Mouse (Mus musculus) adrenal gland, postnatal 14 days (tissue): ENCODE results near the gene Rcn1. TPM values are rescaled to one million over a fixed set of nuclear protein-coding genes. Genes with fewer than 3 reads are reported as not detected.

ENCODE experiments used
- DNase-seq: peaks from one replicate; pipeline ENCODE4 v3.0.0; 2021; ENCODE audit warnings: mixed read lengths
- long read RNA-seq, 2 experiments: library from polyadenylated mRNA; stranded (forward); transcript quantifications; one replicate each; pipeline ENCODE4 v2.0.0; 2021
- total RNA-seq: library from RNA; stranded (reverse); gene quantifications from 2 replicates; pipeline ENCODE4 v1.2.3, GENCODE M21; 2021

Gene Rcn1
- total RNA-seq: 108 and 115 TPM in 2 replicates
- long read RNA-seq, experiment 1, transcript Rcn1-201 (6 exons, 2,720 nt): major isoform, 211 of 220 reads
- long read RNA-seq, experiment 1, partial matches to known transcripts: 2 of 220 reads
- long read RNA-seq, experiment 1, other reads (novel, unspliced or antisense): 7 of 220 reads
- long read RNA-seq, experiment 2, transcript Rcn1-201 (6 exons, 2,720 nt): major isoform, 146 of 157 reads
- long read RNA-seq, experiment 2, partial matches to known transcripts: 6 of 157 reads
- long read RNA-seq, experiment 2, other reads (novel, unspliced or antisense): 4 of 157 reads

DNA sequence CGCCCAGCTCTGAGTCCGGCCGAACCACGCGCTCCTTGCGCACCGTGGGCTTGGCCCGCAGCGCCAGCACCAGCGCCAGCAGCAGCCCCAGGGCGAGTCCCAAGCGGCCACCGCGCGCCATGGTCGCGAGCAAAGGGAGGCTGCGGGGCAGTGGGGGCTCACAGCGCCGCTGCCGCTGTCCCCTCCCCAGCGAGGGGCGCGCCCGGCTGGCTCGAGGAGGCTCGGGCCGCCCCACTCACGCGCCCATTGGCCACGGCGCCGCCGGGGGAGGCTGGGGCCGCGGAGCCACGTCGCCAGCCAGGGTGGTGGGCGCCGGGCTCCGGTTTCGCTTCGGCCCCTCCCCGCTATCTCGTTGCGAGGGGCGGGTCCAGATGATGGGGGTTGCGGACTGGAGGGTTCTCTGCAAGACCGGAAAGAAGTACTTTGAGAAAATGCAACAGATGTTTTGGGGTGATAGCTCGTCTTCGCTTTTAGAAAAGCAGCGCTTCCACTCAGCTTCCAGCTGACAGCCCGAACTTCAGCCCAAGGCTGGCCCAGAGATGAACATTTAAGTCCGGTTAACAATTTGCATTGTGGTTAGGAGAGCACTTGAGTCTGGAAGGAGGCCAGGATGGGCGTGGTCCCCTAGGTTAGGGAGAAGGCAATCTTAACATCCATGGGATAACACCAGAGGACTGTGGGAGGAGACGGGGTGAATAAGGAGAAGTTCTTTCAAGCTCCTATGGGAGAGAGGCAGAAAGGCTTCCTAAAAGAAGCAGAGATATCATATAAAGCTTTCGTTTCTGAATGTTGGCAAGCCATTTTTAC is at the start of gene Rcn1:
Rcn1 (minus strand) TSS at position 235 of the 807 bp plus-strand sequence.
- peak; percentile 89 for DNase-seq

DNA sequence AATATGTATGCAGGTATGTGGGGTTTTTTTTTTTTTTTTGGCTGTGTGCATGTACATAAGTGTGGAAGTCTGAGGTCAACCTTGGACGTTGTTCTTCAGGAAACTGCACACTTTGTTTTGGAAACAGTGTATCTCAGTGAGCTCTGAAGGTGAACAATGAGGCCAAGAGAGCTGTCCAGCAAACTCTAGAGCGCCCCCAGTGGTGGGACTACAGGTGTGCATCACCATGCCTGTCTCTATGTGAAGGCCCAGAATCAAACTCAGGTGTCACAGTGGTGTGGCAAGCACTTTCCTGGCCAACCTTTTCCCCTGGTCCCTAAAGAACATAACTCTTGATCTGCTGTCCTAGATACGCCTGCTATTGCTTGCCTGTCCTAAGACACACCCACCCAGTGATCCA is 45.0 kb upstream of the Rcn1 start:
- DNase-seq: peak; percentile 54

DNA sequence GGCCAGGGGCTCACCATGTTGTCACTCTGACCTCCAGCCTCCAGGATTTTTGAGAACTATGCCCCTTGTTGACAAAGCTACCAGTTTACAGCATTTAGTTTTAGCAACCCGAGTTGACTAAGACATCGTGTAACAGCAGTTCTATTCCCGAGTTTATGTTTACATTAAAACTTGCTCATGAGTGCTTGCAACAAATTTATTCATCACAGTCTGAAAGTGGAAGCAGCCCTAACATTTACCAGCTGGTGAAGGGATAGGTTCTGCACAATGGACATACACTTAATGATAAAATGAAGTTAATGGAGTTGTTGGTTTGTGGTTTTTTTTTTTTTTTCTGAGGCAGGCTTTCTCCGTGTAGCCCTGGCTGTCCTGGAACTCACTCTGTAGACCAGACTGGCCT is 39.9 kb upstream of the Rcn1 start:
- no peak for DNase-seq

DNA sequence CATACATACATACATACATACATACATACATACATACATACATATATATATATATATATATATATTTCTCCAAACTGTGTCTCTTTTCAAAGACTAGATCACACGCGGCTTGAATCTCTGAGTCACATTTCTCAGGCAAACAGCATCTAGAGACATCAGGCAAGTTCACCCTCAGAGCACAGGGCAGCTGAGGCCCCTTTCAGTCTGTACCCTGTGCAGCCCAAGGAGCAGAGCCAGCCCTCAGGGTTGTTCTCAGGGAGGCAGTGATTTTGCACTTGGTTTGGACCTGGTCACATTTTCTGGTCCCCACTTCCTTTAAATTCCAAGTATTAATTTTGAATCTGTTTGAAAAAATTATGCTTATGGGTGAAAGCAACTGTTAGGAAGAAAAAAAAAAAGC is 39.4 kb upstream of the Rcn1 start:
- DNase-seq: no peak

DNA sequence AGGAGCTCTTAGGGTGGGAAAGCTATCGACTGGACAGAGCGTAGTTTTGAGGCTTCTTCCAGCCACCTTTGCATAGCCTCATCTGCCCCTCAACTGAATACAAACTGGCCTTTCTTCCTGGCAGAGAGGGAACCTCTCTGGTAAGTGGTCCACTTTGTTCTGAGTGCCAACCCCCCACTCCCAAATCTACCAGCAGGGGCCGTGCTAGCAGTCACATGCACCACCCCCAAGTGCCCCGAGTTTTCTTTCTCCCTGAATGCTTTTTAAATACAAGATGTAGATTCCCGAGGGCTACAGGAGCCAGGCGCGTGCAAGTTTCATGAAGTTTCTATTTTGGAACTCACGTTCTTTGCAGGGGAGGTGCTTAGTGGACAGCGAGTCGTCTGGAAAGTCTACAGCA is 33.8 kb upstream of the Rcn1 start:
- no peak for DNase-seq

DNA sequence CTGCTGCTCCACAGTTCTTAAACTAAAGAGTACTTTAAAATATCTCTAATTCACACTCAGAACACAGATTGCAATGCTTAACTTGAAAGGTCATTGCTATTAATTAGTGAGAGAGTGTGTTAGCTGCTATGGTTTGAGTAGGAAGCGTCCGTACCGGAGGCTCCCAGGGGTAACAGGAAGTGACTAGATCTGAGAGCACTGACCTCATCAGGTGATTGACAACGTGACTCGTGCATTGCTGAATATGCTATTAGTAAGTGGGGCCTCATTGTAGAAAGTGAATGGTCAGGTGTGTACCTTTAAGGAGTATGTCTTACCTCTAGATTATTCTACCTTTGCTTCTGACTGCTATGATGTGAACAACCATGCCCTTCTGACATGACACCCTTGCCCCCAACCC is 31.3 kb upstream of the Rcn1 start:
- DNase-seq: no peak

- DNase-seq: no peak
Measured at GRCm38 (mm10) chr2:105429899-105430298, 30.8 kb upstream of the Rcn1 start.

DNA sequence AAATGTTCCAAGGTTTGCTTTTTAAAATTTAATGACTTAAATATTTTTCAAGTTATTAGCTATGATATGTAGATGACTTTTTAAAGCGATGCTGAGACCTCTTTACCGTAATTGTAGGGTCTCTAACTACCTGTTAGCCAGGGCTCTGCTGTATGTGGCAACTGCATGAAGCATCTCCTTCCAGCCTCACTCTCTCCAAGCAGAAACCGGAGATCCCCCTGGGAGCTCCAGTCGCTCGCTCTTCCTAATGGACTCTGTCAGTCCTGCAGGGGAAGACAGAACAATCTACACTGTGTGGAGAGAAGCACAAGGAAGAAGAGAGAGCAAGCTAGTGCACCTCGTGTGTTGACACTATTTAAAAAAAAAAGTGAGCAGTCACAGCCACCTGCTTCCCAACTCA is 29.3 kb upstream of the Rcn1 start:
- DNase-seq: no peak

- peak; percentile 81 for DNase-seq
Measured at GRCm38 (mm10) chr2:105428029-105428428, 28.9 kb upstream of the Rcn1 start.

DNA sequence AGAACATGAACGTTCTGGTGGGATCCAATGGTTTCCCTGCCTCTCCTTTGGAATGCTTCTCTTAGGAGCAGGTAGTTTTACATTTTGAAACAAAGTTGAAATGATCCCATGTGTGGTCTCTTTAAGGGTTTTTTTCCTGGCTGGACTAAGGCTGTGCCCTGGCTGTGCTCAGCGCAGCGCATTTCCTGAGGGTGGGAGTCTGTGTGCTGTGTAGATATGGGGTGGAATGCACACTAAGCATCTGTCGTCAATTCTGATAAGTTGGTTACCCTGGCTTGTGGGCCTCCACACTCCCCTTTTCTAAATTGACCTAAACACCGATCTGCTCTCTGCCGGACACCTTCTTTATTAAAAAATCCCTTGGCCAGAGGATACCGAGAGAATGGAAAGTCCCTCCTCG is 28.3 kb upstream of the Rcn1 start:
- DNase-seq: no peak

- DNase-seq: no peak
Measured at GRCm38 (mm10) chr2:105418629-105419227, 19.6 kb upstream of the Rcn1 start.

- no peak for DNase-seq
Measured at GRCm38 (mm10) chr2:105417663-105418062, 18.5 kb upstream of the Rcn1 start.

DNA sequence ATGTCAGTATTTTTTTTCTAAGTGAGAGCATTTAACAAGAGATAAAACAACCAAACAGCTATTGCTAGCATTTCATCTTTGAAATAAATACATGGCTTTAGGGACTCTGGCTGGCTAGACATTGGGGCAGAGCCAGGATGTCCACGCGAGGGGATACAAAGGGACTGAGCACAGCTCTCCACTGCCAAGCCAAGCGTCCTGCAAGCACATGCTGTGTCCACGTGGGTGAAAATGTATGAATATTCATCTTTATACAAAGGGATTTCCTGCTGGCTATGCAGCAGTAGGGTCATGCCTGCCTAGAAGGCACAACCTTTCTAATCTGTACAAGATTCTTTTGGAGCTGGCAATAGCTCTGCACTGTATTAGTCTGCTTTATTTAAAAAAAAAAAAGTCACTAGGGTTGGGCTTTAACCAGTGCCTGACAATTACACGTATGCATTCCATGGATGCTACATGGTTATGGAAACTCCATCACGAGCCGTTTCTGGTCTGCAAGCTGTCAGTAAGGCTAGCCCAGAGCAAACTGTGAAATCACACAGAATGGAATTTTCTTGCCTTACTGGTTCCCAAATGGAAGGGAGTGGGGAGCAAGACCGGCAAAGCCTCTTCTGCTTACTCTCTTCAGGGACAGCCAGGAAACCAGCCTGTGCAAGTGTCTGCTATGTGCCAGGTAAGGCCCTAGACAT is 17.7 kb upstream of the Rcn1 start:
- no peak for DNase-seq

GRCm38 (mm10) chr2:105416046-105416659 is 17.0 kb upstream of the Rcn1 start:
- no peak for DNase-seq

DNA sequence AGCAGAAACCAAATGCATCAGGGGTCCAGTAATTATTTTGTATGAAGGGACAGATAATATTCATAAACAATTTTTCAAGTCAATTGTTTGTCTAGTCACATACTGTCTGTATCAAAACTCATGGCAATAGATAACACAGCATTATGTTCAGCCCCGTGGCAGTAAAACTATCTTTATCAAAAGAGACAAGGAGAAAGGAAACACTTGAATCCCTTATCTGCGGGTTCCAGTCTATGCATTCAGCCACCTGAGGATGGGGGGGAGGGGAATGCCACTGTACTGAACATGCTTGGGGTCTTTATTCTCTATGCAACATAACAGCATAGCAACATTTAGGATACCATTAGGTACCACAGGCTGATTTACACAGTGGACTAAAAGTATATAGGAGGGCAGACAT is 15.2 kb upstream of the Rcn1 start:
- no peak for DNase-seq

GRCm38 (mm10) chr2:105409253-105409652 is 10.1 kb upstream of the Rcn1 start:
- no peak for DNase-seq

DNA sequence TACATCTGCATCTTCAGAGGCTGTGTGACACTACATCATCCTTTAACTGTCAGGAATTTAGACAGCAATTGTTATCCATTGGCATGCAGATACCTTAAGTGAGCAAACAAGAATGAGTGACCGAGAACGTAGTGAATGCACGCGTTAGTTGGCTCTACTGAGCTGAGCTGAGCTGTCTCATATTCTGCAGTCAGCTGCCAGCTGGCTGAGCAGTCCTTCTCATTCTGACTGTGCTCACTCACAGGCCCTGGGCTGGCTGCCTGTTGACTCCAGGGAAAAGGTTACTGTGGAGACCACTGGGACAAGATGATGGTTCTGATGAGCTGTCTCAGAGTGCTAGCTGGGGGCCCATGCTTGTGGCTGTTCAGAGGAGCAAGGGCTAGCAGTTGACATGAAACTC is 9.4 kb upstream of the Rcn1 start:
- DNase-seq: peak; percentile 25

DNA sequence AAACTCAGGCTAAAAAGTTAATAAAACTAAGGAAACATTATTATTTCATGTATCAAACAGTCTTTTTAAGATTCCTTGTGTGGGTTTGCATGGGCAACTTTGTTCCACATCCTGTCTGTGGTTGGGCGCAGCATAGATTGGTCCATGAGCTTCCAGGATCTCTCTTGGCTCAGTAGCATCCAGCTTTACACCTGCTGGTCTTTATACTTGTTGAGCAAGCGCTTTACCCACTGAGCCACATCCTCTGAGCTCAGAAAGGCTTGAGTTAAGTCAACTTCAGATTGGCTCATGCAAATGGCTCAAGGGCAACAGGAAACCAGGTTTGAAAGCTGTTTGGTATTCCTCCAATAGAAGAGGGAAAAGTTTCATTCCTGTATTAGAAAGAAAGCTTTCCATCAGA is 3.1 kb upstream of the Rcn1 start:
- no peak for DNase-seq

- no peak for DNase-seq
Measured at GRCm38 (mm10) chr2:105400558-105400957, 1.4 kb upstream of the Rcn1 start.

GRCm38 (mm10) chr2:105398636-105399084 is 459 bp downstream of the Rcn1 start:
- peak; percentile 74 for DNase-seq

DNA sequence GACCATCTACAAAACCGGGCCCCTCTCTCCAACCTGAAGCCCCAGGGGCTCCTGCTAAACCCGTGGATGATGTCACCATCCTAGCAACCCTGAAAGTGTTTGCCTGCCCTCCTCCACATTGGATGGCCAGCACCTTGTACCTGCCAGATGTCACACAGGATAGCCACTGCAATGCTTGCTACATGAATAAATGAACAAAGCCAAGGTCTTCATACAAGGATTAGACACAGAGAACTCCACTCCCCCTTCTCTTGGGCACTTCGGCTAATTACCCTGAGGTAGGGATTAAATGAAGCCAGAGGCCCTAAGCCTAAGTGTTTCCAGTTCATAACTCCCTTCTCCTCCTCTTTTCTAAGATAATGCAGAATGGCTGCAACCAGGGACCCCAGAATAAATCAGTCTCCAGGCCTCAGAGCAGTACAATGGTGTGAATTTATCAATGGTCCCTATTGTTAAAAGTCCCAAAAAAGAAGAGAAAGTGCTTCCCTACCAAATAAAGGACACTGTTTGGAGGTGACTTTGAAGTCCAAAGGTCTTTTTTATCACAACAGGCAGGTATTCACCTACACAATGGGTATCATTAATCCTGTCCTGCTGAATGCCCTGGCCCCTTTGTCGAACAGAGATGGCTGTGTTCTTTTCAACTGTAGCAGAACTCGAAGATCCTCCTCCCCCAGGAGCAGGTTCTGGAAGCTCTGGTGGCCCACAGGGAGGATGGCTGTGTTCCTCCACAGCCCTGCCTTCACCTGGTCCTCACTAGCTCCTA is 1.5 kb downstream of the Rcn1 start:
- DNase-seq: no peak
